Mouse (Mus musculus) cerebellum, adult 2 months (tissue): ENCODE data around the gene Gm48551.

Experiments
- CTCF ChIP-seq: fragments of 200-500 bp; IDR thresholded peaks from 2 replicates; pipeline ENCODE4 v1.5.1; 2011; ENCODE audit warnings: low read depth, mild to moderate bottlenecking, control low read depth, low read length, moderate library complexity, borderline replicate concordance; ENCODE audit not compliant: insufficient read depth
- POLR2A ChIP-seq: fragments of 200-500 bp; IDR thresholded peaks from 2 replicates; pipeline ENCODE4 v1.6.1; 2011; ENCODE audit warnings: low read length, control low read depth, borderline replicate concordance; ENCODE audit not compliant: insufficient read depth

- TF ChIP-seq CTCF: peak; percentile 39; the same call in 1 of the 2 replicates
- TF ChIP-seq POLR2A: no peak
Observed at GRCm38 (mm10) chr10:81344421-81345161, 39.7 kb upstream of the Gm48551 start.
